Mouse (Mus musculus) right cerebral cortex, adult 18-20 months (tissue): Measurements from ENCODE around the gene Tspan10.

Experiments
- DNase-seq: peaks from one replicate; pipeline ENCODE4 v3.0.0; 2022; ENCODE audit warnings: mixed read lengths

The Tspan10 gene

GRCm38 (mm10) chr11:120493911-120494310, 51.5 kb downstream of the Tspan10 start:
- no peak for DNase-seq
